Mouse (Mus musculus) heart, embryonic 11.5 days (tissue): ENCODE data around the gene Pld5. TPM values are rescaled to one million over a fixed set of nuclear protein-coding genes. Genes with fewer than 3 reads are reported as not detected.

Experiments used
- ATAC-seq: fragments of 200-750 bp; cut with Nextera tagmentation; replicated peaks from 2 replicates; pipeline ENCODE4 v1.8.0; 2017; ENCODE audit warnings: moderate library complexity; ENCODE audit not compliant: insufficient number of reproducible peaks, low FRiP score, low TSS enrichment
- H3K27ac ChIP-seq: fragments of 300-500 bp; sonication (generic); 2 replicates; pipeline ENCODE4 v1.5.1; 2014; ENCODE audit warnings: mild to moderate bottlenecking, low read depth, low read length
- H3K27me3 ChIP-seq: fragments of 300-500 bp; sonication (generic); 2 replicates; pipeline ENCODE4 v1.6.1; 2014; ENCODE audit warnings: mild to moderate bottlenecking, low read length, mixed read lengths; ENCODE audit not compliant: control insufficient read depth, insufficient read depth
- H3K36me3 ChIP-seq: fragments of 300-500 bp; sonication (generic); 2 replicates; pipeline ENCODE4 v1.6.1; 2014; ENCODE audit warnings: mild to moderate bottlenecking, low read length, moderate library complexity, mixed read lengths; ENCODE audit not compliant: control insufficient read depth, insufficient read depth
- H3K4me1 ChIP-seq: fragments of 300-500 bp; sonication (generic); 2 replicates; pipeline ENCODE4 v1.6.1; 2014; ENCODE audit warnings: low read length; ENCODE audit not compliant: control insufficient read depth, insufficient read depth
- H3K4me2 ChIP-seq: fragments of 300-500 bp; sonication (generic); 2 replicates; pipeline ENCODE4 v1.6.1; 2014; ENCODE audit warnings: mild to moderate bottlenecking, moderate library complexity
- H3K4me3 ChIP-seq: fragments of 300-500 bp; sonication (generic); 2 replicates; pipeline ENCODE4 v1.5.1; 2014; ENCODE audit warnings: low read depth, low read length
- H3K9ac ChIP-seq: fragments of 300-500 bp; sonication (generic); 2 replicates; pipeline ENCODE4 v1.6.1; 2014; ENCODE audit warnings: mild to moderate bottlenecking, low read depth, low read length, moderate library complexity
- H3K9me3 ChIP-seq: fragments of 300-500 bp; sonication (generic); replicated peaks from 2 replicates; pipeline ENCODE4 v1.6.1; 2016; ENCODE audit warnings: low read length; ENCODE audit not compliant: control insufficient read depth
- WGBS: fragments of 180-500 bp; shearing (Covaris S2); extraction: QIAGEN DNeasy Blood & Tissue Kit; methylation state at CpG from one replicate; pipeline ENCODE4 v1.1.7; 2014; ENCODE audit not compliant: insufficient replicate concordance; 5-methylcytosine and 5-hydroxymethylcytosine counted together
- polyA plus RNA-seq: library from polyadenylated mRNA; unstranded; fragments of >200 nt; fragmentation: Nextera tagmentation; extraction: Ambion mirVana; gene quantifications from 2 replicates; pipeline ENCODE4 v1.2.1, GENCODE M21; 2014

Pld5 gene
- polyA plus RNA-seq, 1 experiment from 2014 or later = 0.39 TPM

DNA sequence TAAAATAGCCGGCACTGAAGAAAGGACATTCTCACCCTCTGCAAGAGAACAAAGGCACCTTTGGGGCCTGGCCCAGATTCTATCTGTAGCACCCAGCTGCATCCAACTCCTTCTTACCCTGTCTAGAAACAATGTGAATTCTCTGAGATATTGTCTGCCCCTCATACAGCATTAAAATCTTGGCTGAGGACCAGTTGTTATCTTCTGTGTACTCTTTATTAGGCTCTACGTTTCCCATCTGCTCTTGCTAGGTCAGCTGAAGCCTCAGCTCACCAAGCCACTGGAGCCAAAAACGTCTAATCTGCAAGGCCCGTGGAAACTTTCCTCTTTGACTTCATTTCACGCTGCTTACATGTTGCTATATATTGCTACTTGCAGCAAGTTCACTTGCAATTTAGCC is 228.1 kb downstream of the Pld5 start:
- Histone ChIP-seq H3K4me2 (no peak overlapping the region), H3K27ac (no peak overlapping the region), H3K4me1 (peaks cover 13% of the 10 kb centered on the region), H3K9me3 (no peaks in the 10 kb centered on the region), H3K4me3 (no peak overlapping the region), H3K36me3 (no peaks in the 10 kb centered on the region), H3K27me3 (no peaks in the 10 kb centered on the region), H3K9ac (no peak overlapping the region)
- 31% methylated on average over 5 of the region's 5 CpGs for WGBS
- no peak for ATAC-seq

DNA sequence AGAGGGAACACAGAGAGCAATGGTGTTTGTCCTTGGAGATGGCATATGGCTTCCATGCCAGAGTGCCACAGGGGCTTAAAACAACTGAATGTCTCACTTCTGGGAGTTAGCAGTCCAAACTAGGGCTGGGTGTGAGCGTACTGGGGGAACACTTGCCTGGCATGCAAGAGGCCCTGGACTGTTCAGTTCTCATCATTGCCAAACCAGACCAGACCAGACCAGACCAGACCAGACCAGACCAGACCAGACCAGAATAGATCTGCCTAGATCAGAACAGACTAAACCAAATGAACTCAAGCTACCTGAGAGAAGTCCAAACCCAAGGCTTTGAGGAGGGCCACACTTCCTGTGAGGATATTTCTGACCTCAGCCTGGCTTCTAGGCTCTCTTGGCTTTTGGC is 228.7 kb downstream of the Pld5 start:
- Histone ChIP-seq H3K36me3 (no peaks in the 10 kb centered on the region), H3K27me3 (no peaks in the 10 kb centered on the region), H3K4me3 (no peak overlapping the region), H3K9me3 (no peaks in the 10 kb centered on the region), H3K4me1 (peaks cover 13% of the 10 kb centered on the region), H3K27ac (no peak overlapping the region), H3K4me2 (no peak overlapping the region), H3K9ac (no peak overlapping the region)
- no peak for ATAC-seq
- 67% methylated on average over 1 of the region's 1 CpGs for WGBS

DNA sequence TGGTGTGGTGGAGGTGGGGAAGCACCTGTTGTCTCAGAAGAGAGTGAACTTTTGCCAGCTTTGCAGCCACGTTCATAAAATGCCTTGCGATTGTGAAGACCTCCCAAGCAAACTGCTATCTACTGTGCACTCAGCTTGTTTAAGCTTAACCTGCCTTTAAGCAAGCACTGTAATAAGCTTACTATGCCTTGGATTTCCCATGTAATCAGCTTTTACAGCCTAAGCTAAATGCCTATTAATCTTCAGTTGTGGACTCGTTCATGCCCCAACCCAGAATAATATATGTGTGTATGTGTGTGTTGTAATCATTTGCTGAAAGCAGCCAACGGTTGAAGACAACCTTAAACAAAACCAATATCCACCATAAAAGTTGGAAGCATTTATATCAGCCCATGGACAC is 232.1 kb downstream of the Pld5 start:
- H3K4me1 ChIP-seq = peaks cover 16% of the 10 kb centered on the region
- H3K27ac ChIP-seq = no peak overlapping the region
- 83% methylated on average over 4 of the region's 4 CpGs for WGBS
- no peak overlapping the region for H3K4me3 ChIP-seq
- H3K9ac ChIP-seq = no peak overlapping the region
- no peak overlapping the region for H3K4me2 ChIP-seq
- H3K27me3 ChIP-seq = no peaks in the 10 kb centered on the region
- H3K36me3 ChIP-seq = no peaks in the 10 kb centered on the region
- no peak for ATAC-seq
- H3K9me3 ChIP-seq = no peaks in the 10 kb centered on the region

DNA sequence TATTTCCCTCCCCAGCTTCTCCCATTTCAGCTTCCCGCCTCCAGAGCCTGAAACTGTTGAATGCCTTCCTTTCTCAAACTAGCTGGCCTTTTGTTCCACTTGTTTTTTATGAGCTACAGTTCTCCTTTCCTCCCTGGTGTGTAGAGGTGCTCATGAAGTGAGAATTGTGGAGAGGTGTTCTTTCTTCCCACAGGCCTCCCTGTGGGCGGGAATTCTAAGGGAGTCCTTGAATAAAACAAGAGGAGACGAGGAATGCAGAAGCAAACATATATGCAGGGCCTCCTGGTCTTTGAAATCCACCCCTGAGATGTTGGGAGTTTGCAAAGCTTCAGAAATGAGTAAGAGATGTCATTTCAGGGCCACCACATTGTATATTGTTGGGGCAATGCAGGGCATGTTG is 235.2 kb downstream of the Pld5 start:
- ATAC-seq = no peak
- Histone ChIP-seq H3K27ac (no peak overlapping the region), H3K9me3 (no peaks in the 10 kb centered on the region), H3K36me3 (no peaks in the 10 kb centered on the region), H3K4me1 (peaks cover 3% of the 10 kb centered on the region; the same call in 1 of the 2 replicates), H3K27me3 (no peaks in the 10 kb centered on the region), H3K4me3 (no peak overlapping the region), H3K9ac (no peak overlapping the region), H3K4me2 (no peak overlapping the region)
- 70% methylated on average over 3 of the region's 3 CpGs for WGBS

DNA sequence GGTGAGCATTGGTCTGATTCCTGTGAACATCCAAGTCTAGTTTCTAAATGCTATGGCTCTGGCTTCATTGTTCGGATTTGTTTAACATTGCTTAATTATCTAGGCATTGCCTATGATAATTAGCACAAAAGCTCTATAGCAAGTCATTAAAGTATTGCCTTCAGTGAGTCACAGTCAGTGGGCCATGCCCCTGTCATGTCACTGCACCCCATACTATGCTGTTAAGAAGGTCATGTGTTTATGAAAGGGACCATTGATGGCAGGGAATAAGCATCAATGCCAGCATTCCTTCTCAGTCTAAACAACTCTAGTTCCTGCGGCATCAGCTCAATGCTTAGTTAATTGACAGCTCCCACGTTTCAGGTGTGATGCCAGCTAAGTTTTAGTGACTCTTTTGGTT is 239.1 kb downstream of the Pld5 start:
- WGBS = 84% methylated on average over 3 of the region's 3 CpGs
- H3K9ac ChIP-seq = no peak overlapping the region
- H3K4me2 ChIP-seq = no peak overlapping the region
- no peaks in the 10 kb centered on the region for H3K9me3 ChIP-seq
- H3K36me3 ChIP-seq = no peaks in the 10 kb centered on the region
- ATAC-seq = no peak
- peaks cover 3% of the 10 kb centered on the region; the same call in 1 of the 2 replicates for H3K4me1 ChIP-seq
- no peak overlapping the region for H3K27ac ChIP-seq
- no peak overlapping the region for H3K4me3 ChIP-seq
- no peaks in the 10 kb centered on the region for H3K27me3 ChIP-seq

DNA sequence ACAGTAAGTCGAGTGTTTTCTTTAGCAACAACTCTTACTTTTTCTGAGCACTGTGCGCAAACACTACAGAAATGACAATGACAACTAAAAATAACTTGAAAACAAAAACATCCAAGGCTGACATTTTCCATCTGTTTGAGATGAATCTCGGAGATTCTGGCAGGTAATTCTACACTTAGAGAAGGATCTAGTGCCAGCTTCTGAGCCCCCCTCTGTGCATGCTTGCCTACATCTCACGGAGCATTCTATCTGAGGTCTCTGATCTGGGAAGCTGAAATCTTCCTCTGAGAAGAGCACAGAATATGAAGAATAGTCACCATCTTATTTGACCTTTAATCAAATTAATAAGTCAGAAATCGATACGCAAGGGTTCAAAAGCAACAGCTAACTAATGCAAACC is 240.4 kb downstream of the Pld5 start:
- Histone ChIP-seq H3K27ac (no peak overlapping the region), H3K4me2 (no peak overlapping the region), H3K4me1 (peaks cover 3% of the 10 kb centered on the region; the same call in 1 of the 2 replicates), H3K9me3 (no peaks in the 10 kb centered on the region), H3K36me3 (no peaks in the 10 kb centered on the region), H3K9ac (no peak overlapping the region), H3K27me3 (no peaks in the 10 kb centered on the region), H3K4me3 (no peak overlapping the region)
- 74% methylated on average over 6 of the region's 6 CpGs for WGBS
- ATAC-seq = no peak

DNA sequence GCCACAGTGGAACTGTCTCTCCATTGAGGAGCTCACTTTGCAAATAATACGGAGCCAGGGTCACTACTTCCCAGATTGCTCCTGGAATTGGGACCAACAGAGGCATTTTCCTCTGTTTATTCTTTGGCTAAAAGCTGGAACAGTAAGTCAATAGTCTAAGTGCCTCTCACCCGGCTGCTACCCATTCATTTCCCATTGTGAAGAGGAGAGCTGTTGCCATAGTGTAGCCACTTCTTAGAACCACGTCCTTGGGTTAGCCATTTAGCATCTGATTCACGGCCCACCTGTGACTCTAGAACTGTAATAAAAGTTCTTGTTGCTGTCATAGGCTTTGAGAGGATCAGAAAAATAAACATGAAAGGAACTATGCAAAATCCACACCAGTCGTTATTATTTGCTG is 241.4 kb downstream of the Pld5 start:
- WGBS = 79% methylated on average over 5 of the region's 5 CpGs
- no peak overlapping the region for H3K27ac ChIP-seq

DNA sequence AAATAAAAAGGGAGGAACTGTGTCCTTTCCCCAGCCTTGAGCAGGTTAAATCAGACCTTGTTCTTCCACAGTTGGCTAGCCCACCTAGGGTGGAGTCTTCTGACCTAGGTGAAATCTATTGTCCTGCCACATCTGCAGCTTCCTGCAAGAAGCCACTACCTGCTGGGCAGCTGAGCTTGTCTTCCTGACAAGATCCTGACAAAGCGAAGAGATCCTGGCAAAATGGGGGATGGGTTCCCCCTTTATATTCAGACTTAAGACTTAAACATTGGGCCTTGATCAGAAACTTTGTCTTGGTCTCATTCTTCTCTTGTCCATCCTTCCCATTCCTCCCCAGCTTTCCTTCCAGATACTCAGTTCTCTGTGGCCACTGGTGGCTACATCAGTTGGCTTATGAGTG is 246.0 kb downstream of the Pld5 start:
- H3K9me3 ChIP-seq = no peaks in the 10 kb centered on the region
- WGBS = 68% methylated on average over 1 of the region's 1 CpGs
- H3K4me3 ChIP-seq = no peak overlapping the region
- H3K9ac ChIP-seq = no peak overlapping the region
- ATAC-seq = no peak
- H3K4me1 ChIP-seq = no peaks in the 10 kb centered on the region
- H3K27me3 ChIP-seq = no peaks in the 10 kb centered on the region
- no peak overlapping the region for H3K4me2 ChIP-seq
- no peaks in the 10 kb centered on the region for H3K36me3 ChIP-seq
- H3K27ac ChIP-seq = no peak overlapping the region

More for the DNA sequence above, 241.4 kb downstream of the Pld5 start:
- Histone ChIP-seq H3K36me3 (no peaks in the 10 kb centered on the region), H3K4me1 (peaks cover 3% of the 10 kb centered on the region; the same call in 1 of the 2 replicates), H3K9ac (no peak overlapping the region), H3K4me3 (no peak overlapping the region), H3K4me2 (no peak overlapping the region), H3K9me3 (no peaks in the 10 kb centered on the region), H3K27me3 (no peaks in the 10 kb centered on the region)
- ATAC-seq = no peak

DNA sequence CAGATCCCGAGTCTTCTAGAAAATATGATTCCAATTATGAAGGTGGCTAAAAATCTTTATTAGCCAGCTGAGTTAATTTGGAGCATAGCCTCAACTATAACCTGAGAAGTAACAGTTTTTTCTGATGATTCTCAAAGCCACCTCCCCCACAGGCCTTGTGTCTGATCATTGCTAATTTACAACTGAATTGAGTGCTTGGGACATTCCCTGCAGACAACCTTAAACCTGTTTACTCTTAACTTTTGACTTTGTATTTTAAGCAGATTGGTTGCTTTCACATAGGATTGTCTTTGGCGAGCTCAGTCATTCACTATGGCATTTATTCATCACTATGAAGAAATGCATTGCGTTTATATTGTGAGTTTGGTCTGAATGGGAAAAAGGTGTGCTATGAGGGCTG is 246.7 kb downstream of the Pld5 start:
- Histone ChIP-seq H3K9ac (no peak overlapping the region), H3K36me3 (no peaks in the 10 kb centered on the region), H3K27ac (no peak overlapping the region), H3K27me3 (no peaks in the 10 kb centered on the region), H3K4me3 (no peak overlapping the region), H3K9me3 (no peaks in the 10 kb centered on the region), H3K4me2 (no peak overlapping the region), H3K4me1 (no peaks in the 10 kb centered on the region)
- WGBS = 68% methylated on average over 3 of the region's 3 CpGs
- no peak for ATAC-seq
